Mouse (Mus musculus) skeletal muscle tissue, adult 2 months (tissue): Measurements from ENCODE around the gene Rgs7bp.
"Not testable (repeated sequence)": the region's sequence is repeated elsewhere in the genome, so short reads cannot be mapped to it uniquely, and the experiment has no call there.

Experiments used
- DNase-seq: peaks from one replicate; pipeline ENCODE4 v3.0.0-alpha.2; 2012; ENCODE audit warnings: low read depth, low spot score

Rgs7bp gene

GRCm38 (mm10) chr13:104937759-104938158 lies 117.0 kb downstream of the Rgs7bp start:
- no peak for DNase-seq

GRCm38 (mm10) chr13:104936586-104936985 lies 118.1 kb downstream of the Rgs7bp start:
- no peak for DNase-seq

GRCm38 (mm10) chr13:104931635-104932532 lies 122.8 kb downstream of the Rgs7bp start:
- no peak for DNase-seq

GRCm38 (mm10) chr13:104930814-104931213 lies 123.9 kb downstream of the Rgs7bp start:
- DNase-seq, result no peak

- no peak for DNase-seq
These were observed 136.1 kb downstream of the Rgs7bp start for GRCm38 (mm10) chr13:104918663-104919062.

- DNase-seq, result not testable (repeated sequence)
These were observed 138.0 kb downstream of the Rgs7bp start for GRCm38 (mm10) chr13:104916771-104917170.

- no peak for DNase-seq
These were observed 138.6 kb downstream of the Rgs7bp start for GRCm38 (mm10) chr13:104916106-104916505.

- no peak for DNase-seq
These were observed 140.3 kb downstream of the Rgs7bp start for GRCm38 (mm10) chr13:104914288-104914895.

- not testable (repeated sequence) for DNase-seq
These were observed 143.1 kb downstream of the Rgs7bp start for GRCm38 (mm10) chr13:104911626-104912025.

GRCm38 (mm10) chr13:104911006-104911405 lies 143.7 kb downstream of the Rgs7bp start:
- DNase-seq, result not testable (repeated sequence)

GRCm38 (mm10) chr13:104908691-104909090 lies 146.0 kb downstream of the Rgs7bp start:
- no peak for DNase-seq
